Mouse (Mus musculus) c-Kit-negative CD71-positive TER-119-positive erythroid progenitor cells, embryonic 14.5 days (primary cell): ENCODE data around the gene Hilpda.

Experiments
- DNase-seq: peaks from one replicate; pipeline ENCODE4 v3.0.0-alpha.2; 2013; ENCODE audit warnings: low read depth, low spot score

Hilpda gene

GRCm38 (mm10) chr6:29276746-29277145 is 4.5 kb downstream of the Hilpda start:
- no peak for DNase-seq

DNA sequence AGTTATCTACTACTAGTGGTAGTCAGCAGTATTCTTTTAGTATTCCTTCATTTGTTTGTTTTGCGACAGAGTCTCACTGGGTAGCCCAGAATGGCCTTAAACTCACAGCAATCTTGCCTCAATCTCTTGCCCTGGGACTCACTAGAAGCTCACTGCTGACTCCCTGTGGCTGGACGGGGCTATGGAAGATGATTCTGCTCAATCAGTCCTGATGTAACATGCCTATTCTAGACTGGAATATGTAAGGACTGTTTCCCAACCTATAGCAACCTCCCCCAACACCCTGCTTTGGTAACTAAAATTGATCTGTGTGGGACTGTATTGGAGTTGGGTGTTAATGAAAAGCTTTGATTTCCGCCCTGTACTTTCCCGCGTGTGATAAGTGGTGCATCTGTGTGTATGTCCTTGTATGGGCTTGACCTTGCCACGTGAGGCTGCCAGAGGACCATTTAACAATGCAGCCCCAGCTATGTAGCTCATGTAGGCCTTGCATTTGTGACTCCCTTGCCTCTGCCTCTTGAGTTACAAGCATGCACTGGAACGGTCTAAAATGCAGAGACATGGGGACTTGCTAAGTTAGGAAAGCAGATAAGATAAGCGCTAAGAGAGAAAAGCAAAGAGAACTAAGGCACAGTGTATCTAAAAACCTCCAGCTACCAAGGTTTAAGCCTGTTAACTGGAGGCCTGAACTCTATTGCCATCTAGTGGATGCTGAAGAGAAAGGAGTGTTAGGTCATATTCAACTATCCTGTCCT is 6.4 kb downstream of the Hilpda start:
- no peak for DNase-seq

- DNase-seq: no peak
Observed at GRCm38 (mm10) chr6:29279293-29279692, 7.0 kb downstream of the Hilpda start, which contains the start of gene Fam71f2. Fam71f2 (plus strand) TSS chr6:29279593.

- no peak for DNase-seq
Observed at GRCm38 (mm10) chr6:29280671-29281070, 8.4 kb downstream of the Hilpda start.

- no peak for DNase-seq
Observed at GRCm38 (mm10) chr6:29286870-29287269, 14.6 kb downstream of the Hilpda start.

GRCm38 (mm10) chr6:29287481-29287880 is 15.2 kb downstream of the Hilpda start:
- DNase-seq: no peak

DNA sequence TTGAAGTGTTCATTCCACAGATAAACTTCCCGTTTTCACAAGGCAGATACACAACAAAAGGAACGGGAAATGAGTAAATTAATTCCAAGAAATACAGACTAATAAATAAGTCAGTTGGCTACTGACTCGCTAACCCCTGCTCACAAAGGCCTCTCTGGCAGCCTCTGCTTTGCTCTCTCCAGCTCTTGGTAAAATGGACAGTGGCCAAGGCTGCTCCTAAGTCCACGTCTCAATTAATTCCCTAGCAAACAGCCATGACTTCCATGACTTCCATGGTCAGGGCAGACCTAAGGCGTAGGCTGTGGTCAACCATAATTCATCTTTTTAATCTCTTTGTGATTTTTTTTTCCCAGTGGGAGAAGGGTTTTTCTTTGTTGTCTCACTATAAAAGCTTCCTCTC is 15.7 kb downstream of the Hilpda start:
- DNase-seq: no peak

DNA sequence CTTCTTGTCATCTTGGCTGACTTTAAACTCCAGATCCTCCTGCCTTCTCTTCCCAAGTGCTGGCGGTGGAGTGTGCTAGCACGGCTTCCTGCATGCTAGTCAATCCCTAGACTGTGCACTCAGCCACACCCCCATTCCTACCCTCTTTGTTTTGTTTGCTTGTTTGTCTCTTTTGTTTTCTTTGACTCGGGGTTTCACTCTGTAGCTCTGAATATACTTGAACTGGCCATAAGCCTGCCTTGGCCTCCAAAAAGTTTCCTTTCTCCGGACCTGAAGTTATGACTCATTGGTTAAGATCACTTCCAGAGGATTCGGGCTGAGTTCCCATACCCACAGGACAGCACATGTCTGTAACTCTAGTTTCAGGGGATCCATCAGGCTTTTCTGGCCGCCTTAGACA is 16.4 kb downstream of the Hilpda start:
- DNase-seq: no peak

DNA sequence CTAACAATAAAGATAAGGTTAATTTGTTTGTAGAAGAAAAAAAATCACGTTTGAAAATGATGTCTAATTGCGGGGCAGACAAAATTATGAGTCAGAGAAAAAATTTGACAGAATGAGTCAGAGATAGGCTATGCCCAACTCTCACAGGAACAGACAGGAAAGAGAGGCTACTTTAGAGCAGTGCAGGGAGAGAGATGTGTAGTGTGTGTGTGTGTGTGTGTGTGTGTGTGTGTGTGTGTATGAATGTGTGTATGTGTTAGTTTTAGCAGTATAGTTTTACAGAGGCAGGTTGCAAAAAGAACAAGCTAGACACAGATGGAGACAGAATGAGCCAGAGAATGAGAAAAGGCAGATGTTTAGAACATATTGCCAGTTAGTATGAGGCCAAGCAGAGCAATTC is 26.8 kb downstream of the Hilpda start:
- no peak for DNase-seq

DNA sequence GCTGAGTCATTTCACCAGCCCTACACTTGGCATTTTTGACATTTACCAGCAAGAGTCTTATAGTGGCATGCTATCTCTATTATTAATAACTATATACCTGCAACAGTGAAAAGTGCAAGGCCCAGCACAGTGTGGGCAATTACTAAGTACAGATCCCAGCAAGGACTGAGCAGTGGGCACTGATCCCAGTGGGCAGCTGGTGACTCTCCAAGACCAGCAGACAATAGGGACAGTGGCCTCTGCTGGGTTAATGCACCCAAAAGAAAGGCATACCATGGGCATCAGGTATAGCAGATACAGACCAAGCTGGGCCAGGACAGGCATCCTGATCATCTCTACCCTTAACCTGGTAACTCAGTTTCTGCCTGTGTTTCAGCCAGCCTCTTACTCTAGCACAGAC is 31.0 kb downstream of the Hilpda start:
- no peak for DNase-seq

DNA sequence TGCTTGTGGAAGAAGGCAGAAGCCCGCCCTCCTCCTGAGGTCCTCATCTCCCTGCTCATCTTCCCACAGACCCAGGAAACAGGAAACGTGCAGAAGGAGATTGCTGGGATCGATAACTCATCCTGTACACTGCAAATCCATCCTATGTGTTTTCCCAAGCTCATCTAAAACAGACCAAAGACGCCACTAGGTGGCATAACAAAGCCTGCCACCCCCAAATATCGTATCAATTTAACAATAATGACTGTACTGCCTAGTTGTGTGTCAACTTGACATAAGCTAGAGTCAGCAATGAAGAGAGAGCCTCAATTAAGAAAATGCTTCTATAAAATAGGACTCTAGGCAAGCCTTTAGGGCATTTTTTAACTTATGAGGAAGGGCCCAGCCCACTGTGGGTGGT is 31.4 kb downstream of the Hilpda start:
- DNase-seq: no peak

- DNase-seq: no peak
Observed at GRCm38 (mm10) chr6:29305462-29305861, 33.2 kb downstream of the Hilpda start.

DNA sequence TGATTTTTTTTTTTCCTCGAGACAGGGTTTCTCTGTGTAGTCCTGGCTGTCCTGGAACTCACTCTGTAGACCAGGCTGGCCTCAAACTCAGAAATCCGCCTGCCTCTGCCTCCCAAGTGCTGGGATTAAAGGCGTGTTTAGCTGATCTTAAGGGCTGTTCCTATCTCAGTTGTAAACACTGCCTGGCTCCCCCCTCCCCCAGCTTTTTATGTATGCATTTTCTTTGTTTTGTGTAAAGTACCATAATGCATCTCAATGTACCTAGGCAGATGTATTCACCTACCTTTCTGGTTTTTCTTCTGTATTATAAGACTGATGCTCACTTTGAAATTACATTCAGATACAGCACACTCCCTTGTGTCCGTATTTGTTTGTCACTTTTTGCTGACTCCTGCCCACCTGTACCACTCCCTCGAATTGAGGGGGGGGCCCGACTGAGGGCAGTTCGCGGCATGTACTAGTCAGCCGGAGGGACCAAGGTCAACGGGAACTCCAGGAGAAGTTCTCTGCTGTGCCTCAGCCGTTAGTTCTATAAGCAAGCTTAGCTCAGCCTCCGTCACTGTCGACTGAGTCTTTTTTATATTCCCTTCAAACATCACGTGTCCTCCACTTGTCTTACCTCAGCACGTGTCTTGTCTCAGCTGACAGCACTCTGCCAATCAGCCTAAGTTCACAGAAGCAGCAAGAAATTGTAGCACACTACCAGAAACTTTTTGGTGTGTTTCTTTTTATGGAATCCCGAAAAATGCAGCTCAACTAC is 36.7 kb downstream of the Hilpda start:
- no peak for DNase-seq

- no peak for DNase-seq
Observed at GRCm38 (mm10) chr6:29313690-29314202, 41.5 kb downstream of the Hilpda start.

GRCm38 (mm10) chr6:29317286-29317685 is 45.0 kb downstream of the Hilpda start:
- DNase-seq: no peak

GRCm38 (mm10) chr6:29317941-29318340 is 45.7 kb downstream of the Hilpda start:
- no peak for DNase-seq

DNA sequence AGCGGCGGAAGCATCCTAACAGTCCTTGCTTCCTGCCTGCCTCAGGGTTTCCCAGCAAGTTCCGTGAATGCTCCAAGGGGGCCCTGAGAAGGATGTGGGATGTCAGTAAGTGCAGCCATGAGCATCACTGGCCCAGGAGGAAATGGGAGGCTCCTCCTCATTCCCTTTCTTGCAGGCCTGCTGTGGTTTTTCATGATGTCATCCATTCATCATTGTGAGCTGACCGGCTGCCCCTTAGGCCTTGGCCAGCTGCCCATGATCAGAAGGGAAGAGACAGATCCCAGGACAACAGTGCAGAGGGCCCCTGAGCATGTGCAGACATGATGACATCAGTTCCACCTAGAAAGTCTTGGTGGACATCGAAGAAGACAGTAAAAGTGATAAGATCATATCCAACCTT is 46.6 kb downstream of the Hilpda start, which contains the start of gene Fam71f1:
TSS of gene Fam71f1 (plus strand) at position 262 of the 400 bp plus-strand sequence.
- no peak for DNase-seq

GRCm38 (mm10) chr6:29321586-29321985 is 49.3 kb downstream of the Hilpda start:
- DNase-seq: no peak

GRCm38 (mm10) chr6:29322147-29322546 is 49.9 kb downstream of the Hilpda start:
- DNase-seq: no peak

DNA sequence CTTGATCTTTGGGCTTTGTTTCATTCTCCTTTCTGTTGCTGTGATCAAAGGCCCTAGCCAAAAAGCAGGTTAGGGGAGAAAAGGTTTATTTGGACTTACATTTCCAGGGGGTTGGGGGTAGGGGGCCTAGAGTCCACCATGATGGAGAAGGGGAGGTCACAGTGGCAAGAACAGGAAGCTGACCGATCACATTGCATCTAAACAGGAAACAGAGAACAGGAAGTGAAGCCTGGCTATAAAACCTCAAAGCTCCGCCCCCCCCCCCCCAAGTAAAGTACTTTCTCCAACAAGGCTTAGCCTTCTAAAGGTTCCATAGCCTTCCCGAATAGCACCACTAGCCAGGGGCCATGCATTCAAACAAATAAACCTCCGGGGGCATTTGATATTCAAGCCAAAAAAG is 50.4 kb downstream of the Hilpda start:
- DNase-seq: no peak
